Mouse (Mus musculus) CH12.LX (cell line): ENCODE data around the gene Cenpn.

Source experiments
- CTCF ChIP-seq, 2 experiments: IDR thresholded peaks in 1 of 2; conservative IDR thresholded peaks in 1 of 2; 2 replicates each; pipeline ENCODE4 v1.5.1; 2011 to 2012; ENCODE audit warnings: low read depth in 2 of 2, low read length in 2 of 2, improper control_type of control experiment in 1 of 2, inconsistent platforms in 1 of 2, mild to moderate bottlenecking in 1 of 2, moderate library complexity in 1 of 2
- USF1 ChIP-seq: IDR thresholded peaks from 2 replicates; pipeline ENCODE4 v1.6.1; 2014; ENCODE audit warnings: low read depth, mild to moderate bottlenecking, inconsistent platforms, low read length, improper control_type of control experiment

GRCm38 (mm10) chr8:116943161-116943554, 21.6 kb downstream of the Cenpn start, which contains the start of gene Atmin:
- peak in 1 of 2 experiments; percentile 86; a peak in 2 of 4 replicates for TF ChIP-seq CTCF (conservative IDR thresholded peaks at IDR 0.05 in 1 of 2, IDR thresholded peaks at IDR 0.05 in 1 of 2; ENCODE audit: low read depth in 2 of 2, low read length in 2 of 2)
- TF ChIP-seq USF1: no peak
